Mouse (Mus musculus) cerebellum, adult 11-12 months (tissue): ENCODE data around the gene Eef1e1.
"Not testable (repeated sequence)": the region's sequence is repeated elsewhere in the genome, so short reads cannot be mapped to it uniquely, and the experiment has no call there.

Experiments
- DNase-seq: peaks from one replicate; pipeline ENCODE4 v3.0.0; 2022

Eef1e1 gene

GRCm38 (mm10) chr13:38658528-38659280 lies at the start of gene Eef1e1:
TSS of gene Eef1e1 (minus strand) at chr13:38659058.
- peak; percentile 96 for DNase-seq

DNA sequence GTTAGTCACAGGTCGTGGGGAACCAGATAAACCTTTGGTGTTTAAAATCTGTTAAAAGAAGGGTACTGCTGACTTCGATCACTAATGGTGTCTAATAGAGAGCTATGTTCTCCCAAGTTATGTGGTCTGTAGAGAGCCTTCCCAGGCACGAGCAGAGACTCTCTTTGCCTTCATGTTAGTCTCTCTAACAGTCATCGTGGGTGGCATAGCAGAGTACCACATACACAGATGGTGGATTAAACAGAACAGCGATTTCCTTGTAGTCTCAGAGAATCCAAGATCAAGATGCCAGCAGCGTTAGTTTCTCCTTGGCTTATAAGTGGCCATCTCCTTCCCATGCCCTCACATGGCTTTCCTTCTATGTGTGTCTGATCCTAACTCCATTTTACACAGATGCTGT lies 32.0 kb upstream of the Eef1e1 start:
- no peak for DNase-seq

DNA sequence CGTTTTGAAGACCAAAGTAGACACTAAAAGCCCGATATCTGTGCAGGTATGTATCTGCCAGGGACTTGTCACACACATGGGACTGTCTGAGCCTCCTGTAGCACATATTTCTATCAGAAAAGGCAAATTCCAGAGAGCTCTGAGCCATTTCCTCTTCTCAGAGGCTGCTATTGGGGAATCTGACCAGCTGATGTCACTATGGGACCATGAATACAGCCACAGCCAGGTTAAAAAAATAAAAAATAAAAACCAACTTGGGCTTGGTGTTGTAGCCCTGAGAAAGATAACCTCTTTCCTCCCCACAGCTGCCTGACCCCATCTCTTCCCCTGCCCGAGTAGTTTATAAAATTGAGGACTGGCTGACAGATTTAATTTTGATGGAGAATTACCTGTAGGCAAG lies 31.2 kb upstream of the Eef1e1 start:
- no peak for DNase-seq

DNA sequence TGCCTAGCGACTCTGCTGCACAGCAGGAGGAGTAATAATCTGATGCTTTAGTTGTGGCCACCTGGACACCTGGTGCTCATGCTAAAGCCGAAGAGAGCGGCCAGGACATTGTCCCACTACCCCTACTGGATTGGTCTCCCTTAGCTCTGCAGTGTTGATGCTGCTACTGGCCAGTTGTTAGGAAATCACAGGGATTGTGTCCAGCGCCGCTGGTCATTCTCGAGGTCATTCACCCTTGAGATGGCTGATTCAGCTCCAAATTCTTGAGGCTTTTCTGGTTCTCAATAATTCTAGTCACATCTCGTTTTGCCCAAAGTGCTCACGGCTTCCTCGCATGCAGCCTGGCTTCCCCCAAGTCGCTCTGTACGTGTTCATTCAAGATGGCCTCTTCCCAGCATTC lies 29.9 kb upstream of the Eef1e1 start:
- no peak for DNase-seq

GRCm38 (mm10) chr13:38672336-38672735 lies 13.5 kb upstream of the Eef1e1 start:
- DNase-seq: no peak

- DNase-seq: not testable (repeated sequence)
Measured at GRCm38 (mm10) chr13:38671451-38671850, 12.6 kb upstream of the Eef1e1 start.

DNA sequence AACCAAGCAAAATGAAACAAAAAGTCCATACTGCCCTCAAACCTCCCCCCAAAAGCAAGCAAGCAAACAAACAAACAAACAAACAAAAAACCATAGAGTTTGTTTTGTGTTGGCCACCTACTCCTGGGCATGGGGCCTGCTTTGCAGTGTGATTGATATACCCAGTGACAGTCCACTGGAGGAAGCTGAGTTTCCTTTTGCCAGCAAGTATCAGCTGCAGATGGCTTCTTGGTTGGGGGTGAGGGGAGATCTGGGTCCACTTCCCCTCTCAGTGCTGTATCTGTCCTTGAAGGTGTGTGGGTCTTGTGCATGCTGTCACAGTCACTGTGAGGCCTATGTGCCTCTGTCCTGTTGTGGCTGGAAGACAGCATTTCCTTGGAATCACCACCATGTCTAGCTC lies 11.2 kb upstream of the Eef1e1 start:
- DNase-seq: no peak

- no peak for DNase-seq
Measured at GRCm38 (mm10) chr13:38668514-38668913, 9.7 kb upstream of the Eef1e1 start.

DNA sequence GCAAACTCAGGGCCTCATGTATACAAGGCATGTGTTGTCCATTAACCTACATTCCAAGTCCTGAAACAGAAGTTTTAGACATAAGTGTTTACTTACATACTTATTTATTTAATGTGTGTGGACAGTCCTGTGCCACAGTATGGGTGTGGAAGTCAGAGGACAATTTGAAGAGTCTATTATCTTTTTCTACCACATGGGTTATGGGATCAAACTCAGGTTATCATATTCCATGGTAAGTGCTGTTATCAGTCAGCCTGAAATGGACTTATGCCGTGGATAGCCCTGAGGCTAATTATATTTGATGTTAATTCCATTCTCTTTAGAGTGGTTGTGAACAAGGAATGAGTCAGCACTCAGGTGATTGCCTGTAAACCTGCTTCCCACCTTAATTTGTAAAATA lies 5.9 kb upstream of the Eef1e1 start:
- no peak for DNase-seq

- DNase-seq: peak; percentile 38
Measured at GRCm38 (mm10) chr13:38659524-38660136, 772 bp upstream of the Eef1e1 start.

DNA sequence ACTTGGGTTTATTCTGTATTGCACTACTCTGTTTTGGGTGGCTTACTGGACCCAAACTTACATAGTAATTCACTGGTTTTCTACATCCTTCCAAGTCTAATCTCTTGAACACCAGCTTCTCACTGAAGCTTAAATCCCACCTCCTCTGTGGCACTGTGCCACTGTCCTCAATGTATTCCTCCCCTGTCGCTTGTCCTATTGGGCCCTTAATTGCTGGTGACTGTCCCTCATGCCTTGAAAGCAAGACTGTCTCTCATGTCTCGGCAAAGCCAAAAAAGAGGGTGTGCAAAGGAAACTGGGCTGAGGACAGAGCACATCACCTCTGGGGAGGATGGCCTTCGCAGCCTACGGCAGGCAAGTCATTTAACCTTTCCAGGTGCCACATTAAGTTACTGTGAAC lies 993 bp downstream of the Eef1e1 start:
- no peak for DNase-seq

- no peak for DNase-seq
Measured at GRCm38 (mm10) chr13:38650292-38650691, 8.6 kb downstream of the Eef1e1 start.

GRCm38 (mm10) chr13:38649069-38649468 lies 9.8 kb downstream of the Eef1e1 start:
- no peak for DNase-seq

DNA sequence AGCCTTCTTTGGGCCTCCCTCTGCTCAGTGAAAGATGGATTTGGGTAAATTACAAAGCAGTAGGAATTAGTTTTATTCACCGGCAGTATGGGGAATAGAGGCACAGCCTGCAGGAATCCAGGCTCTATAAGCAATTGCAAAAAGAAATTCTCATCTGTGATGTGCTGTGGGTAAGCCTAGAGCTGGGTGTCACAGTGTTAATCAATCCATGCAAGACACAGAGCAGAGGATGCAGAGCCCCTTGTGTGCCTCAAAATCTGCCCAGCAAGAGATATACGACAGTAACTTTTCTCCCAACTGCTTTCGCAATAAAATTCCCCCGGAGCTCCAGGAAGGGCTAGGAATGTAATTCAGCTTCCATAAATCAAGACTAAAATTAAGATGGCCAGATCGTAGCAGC lies 17.4 kb downstream of the Eef1e1 start:
- no peak for DNase-seq

- DNase-seq: no peak
Measured at GRCm38 (mm10) chr13:38640961-38641360, 17.9 kb downstream of the Eef1e1 start.

- DNase-seq: no peak
Measured at GRCm38 (mm10) chr13:38638694-38639093, 20.2 kb downstream of the Eef1e1 start.

DNA sequence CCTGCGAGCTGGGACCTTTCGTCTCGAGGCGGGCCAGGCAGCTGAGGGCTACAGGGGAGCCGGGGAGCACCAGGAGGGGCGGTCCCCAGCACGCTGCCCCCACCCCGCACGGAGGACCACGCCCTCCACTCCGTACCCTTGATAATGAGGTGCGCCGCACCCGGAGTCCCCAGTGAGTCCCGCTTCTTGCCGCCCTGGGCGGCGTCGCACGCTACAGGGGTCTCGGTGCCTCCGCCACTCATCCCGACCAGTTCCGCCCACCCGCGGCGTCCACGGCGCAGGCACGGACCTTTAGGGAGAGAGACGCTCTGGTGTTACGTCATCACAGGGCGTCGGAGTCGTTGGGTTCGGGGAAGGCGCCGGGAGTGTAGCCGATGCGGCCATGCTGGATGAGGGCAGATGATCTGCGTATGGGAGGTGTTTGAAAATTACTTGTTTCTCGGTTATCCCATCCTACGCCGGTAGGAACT lies 24.0 kb downstream of the Eef1e1 start, which contains the start of gene Bloc1s5:
Gene Bloc1s5, minus strand, starts transcription at position 310 of the 470 bp plus-strand sequence.
- peak; percentile 95 for DNase-seq

- no peak for DNase-seq
Measured at GRCm38 (mm10) chr13:38634256-38634799, 24.5 kb downstream of the Eef1e1 start.

GRCm38 (mm10) chr13:38633287-38634000 lies 25.4 kb downstream of the Eef1e1 start:
- no peak for DNase-seq

DNA sequence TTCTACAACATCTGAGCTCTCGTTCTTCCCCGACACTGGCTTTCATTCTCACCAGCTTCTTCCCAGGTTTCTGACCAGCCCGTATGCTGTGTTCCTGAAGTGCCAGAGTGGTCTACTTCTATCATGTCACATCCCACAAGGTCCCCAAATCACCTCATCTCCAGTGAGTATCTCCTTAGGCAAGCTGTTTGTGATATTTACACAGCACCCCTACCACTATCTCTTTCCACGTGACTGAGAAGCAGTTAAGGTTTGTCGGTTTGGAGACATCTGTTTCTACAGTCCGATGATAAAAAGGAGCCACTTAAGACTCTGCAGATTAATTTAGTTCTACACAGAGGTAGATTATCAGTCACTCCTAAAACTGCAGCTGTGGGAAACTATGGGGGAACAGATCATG lies 26.3 kb downstream of the Eef1e1 start:
- DNase-seq: no peak

- DNase-seq: no peak
Measured at GRCm38 (mm10) chr13:38626229-38626525, 32.7 kb downstream of the Eef1e1 start.

DNA sequence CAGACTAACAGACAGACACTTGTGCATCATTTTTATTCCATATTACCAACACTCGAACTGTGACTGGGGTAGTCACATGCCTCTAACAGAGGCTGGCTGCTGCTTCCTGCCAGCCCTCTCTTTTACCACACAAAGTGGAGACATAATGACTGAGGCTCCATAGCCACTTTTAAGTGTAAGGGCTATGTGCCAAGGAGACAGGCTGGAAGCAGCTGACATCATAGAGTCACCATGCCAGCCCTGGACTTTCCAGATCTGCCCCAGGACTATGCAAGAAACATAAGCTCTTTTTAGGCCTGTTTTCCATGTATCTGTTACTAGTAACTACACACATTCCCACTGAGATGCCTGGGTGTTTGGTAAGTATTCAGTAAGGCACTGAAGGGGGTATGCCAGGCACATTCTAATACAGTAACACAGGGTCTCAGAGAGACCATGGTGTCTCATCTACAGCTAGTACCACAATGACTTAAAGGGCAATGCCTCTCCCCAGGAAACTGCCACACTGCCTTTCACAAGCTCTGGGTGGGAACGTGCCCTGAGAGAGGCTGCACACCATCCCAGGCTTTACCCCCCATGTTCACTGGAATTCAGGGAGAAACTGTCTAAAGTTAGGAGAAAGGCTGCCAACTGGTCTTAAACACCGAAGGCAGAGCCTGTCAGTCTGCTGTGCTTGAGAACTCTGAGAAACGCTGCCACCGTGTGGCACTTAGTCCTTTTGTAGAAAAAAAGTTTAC lies 33.2 kb downstream of the Eef1e1 start:
- no peak for DNase-seq
